Mouse (Mus musculus) neural tube, postnatal 0 days (tissue): ENCODE measurements around the gene Zfp493. TPM values are rescaled to one million over a fixed set of nuclear protein-coding genes. Genes with fewer than 3 reads are reported as not detected.

Experiments used
- polyA plus RNA-seq: library from polyadenylated mRNA; unstranded; fragments of >200 nt; fragmentation: Nextera tagmentation; extraction: Ambion mirVana; gene quantifications from 2 replicates; pipeline ENCODE4 v1.2.1, GENCODE M21; 2015

Gene Zfp493
- polyA plus RNA-seq = 1.7 and 2.0 TPM in 2 replicates

DNA sequence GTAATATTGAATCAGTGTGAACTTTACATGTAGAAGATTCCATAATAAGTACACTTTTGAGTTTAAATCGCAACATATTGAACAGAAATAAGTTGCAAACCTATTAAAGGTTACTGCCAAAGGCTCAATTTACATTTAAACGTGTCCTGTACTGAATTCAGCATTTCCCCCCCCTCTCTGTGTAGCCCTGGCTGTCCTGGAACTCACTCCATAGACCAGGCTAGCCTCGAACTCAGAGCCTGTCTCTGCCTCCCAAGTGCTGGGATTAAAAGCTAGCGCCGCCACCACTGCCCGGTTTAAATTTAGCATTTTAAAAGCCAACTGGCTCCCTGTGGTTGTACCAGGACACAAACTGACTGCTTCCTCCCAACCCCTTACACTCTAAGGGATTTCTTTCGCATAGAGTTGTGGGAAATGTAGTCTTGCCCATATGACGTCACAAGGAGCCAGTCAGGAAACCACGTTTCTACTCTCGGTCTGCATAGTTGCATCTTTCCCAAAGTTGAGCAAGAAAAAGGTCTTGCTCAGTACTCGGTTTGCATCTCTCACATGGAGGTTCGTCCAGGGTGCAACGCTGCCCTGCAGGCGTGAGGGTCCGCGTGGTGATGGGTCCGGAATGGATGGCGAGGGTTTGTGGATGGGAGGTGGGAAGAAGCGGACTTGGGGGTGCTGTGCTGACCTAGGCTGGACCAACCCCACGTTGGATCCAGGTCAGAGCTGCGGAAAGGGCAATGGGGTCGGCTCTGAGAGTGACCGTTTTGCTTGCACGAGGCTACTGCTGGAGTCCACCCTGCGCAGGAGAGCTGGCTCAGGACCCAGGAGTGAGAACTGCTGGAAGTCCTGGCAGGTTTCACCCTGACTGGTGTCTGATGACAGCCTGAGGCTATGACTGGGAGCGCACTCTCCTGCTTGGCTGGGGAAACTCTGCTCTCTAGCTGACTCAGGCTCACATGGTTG, at the start of gene Zfp493:
TSS of gene Zfp493 (plus strand) at position 429 of the 957 bp plus-strand sequence.

DNA sequence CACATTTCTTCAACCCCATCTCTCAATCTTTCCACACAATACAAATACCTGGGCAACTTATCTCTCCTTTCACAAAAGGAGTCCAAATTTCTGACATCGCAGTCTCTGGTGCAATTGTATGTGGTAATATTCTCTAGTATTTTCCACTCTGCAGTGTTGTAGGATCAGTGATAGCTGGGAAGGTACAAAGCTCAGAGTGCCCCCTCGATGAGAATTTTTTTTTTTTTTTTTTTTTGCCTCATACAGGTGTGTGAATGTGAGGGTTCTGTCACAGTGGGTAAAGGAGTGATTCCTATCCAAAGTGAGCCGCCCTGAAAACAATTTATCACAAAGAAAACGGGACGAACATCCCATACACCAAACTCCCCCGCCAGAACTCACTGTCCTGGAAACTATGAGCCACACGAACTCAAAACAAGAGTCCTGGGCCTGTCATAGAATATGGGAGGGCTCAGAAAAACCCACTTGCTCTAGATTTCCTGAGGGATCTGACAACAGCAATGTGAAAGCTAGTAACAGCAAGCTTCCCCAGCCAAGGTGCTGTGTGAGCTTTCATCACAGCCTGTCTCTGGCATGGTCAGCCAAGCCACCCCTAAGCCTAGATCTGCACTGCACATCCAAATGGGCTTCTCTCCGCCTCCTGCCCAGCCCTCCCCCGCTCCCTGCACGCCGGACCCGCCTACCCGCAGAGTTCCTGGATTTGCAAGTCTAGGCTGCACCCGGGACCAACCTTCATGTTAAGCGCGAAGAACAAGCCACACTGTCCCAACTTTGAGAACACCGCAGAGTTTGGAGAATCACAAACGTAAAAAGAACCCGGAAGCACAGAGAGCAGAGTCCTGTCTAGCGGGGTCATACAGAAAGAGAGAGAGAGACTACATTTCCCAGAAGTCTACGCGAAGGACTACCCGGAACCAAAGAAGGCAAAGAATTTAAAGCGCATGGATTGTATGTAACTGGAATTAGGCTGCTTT, 24.9 kb upstream of the Zfp493 start, which contains the start of gene Zfp85:
TSS of gene Zfp85 (minus strand) at position 896 of the 974 bp plus-strand sequence.

DNA sequence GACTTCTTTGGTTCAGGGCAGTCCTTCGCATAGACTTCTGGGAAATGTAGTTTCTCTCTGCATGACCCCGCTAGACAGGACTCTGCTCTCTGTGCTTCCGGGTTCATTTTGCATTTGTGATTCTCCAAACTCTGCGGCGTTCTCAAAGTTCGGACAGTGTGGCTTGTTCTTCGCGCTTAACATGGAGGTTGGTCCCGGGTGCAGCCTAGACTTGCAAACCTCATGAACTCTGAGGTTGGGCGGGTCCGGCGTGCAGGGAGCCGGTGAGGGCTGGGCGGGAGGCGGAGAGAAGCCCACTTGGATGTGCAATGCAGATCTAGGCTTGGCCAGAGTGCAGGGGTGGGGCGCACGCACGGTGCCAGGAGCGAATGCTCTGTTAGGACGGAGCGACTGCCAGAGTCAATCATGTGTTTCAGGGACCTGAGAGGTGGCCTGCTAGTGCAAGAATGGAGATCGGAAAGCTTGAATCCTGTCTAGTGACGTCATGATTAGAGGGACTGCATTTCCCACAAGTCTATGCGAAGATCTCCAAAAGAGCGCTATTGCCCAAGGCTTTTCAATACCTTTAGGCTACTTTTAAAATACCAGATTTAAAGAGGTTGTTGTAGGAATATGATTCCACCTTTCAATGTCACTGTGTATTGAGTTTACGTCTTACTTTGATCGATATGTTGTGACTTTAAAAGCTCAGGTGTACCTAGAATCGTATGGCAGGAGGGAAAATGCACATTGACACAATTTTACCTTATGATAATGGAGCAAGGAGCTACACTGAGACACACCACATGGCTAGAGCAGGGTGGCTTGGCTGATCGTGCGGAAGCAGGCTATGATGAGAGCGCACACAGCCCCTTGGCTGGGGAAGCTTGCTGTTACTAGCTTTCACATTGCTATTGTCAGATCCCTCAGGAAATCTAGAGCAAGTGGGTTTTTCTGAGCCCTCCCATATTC, 34.5 kb downstream of the Zfp493 start, which contains the start of gene Zfp273:
TSS of gene Zfp273 (plus strand) at position 31 of the 951 bp plus-strand sequence.

DNA sequence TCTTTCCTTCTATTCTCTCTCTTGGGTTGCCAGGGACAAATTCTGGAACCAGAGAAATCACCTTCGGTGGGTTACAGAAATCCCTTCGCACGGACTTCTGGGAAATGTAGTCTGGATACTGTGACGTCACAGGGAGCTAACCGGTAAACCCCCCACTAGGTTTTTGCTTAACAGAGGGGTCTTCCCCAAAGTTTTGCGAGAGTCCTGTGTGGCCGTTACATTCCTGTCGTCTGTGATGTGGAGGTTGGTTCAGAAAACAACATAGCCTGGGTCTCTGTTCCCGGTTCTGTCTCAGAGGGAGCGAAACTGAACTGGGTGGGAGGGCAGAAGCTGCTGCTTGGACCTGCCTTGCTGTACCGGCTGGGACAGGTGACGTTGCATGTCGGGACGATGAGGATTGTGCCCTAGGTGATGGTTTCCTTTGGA, 51.4 kb downstream of the Zfp493 start, which contains the start of gene Gm10037:
TSS of gene Gm10037 (plus strand) at position 196 of the 426 bp plus-strand sequence.

Other genes with a start within 250 kb of the Zfp493 start
- gene Zfp748, start 225.9 kb upstream of the Zfp493 start, polyA plus RNA-seq = 6.0 and 8.2 TPM in 2 replicates
- 3.1 and 3.9 TPM in 2 replicates for gene Zfp729b, start 170.0 kb upstream of the Zfp493 start, polyA plus RNA-seq
- gene Gm49345, start 141.9 kb upstream of the Zfp493 start, polyA plus RNA-seq = 0.69 and 3.1 TPM in 2 replicates
- 2.5 and 2.8 TPM in 2 replicates for gene Zfp729a, start 141.9 kb upstream of the Zfp493 start, polyA plus RNA-seq
- gene Zfp738, start 92.6 kb upstream of the Zfp493 start, polyA plus RNA-seq = 8.7 and 12.2 TPM in 2 replicates
- gene Zfp65, start 50.5 kb upstream of the Zfp493 start, polyA plus RNA-seq = 5.2 and 5.8 TPM in 2 replicates
- gene Zfp85, start 24.5 kb upstream of the Zfp493 start, polyA plus RNA-seq = 5.1 TPM in 2 replicates
- 9.7 and 10.6 TPM in 2 replicates for gene Zfp273, start 34.0 kb downstream of the Zfp493 start, polyA plus RNA-seq
- gene Gm10037, start 51.4 kb downstream of the Zfp493 start, polyA plus RNA-seq = 4.5 and 4.9 TPM in 2 replicates
- not detected in 2 replicates for gene BC048507, start 83.6 kb downstream of the Zfp493 start, polyA plus RNA-seq